Mouse (Mus musculus): ENCODE data around the gene Lamtor3. TPM values are rescaled to one million over a fixed set of nuclear protein-coding genes. Genes with fewer than 3 reads are reported as not detected.
A peak's percentile ranks its signal among the peaks of the same experiment; 100 is the strongest.

The Lamtor3 gene
- 118 and 125 TPM in 2 replicates for polyA plus RNA-seq (2015; fragmentation: Nextera tagmentation; extraction: Ambion mirVana)

DNA sequence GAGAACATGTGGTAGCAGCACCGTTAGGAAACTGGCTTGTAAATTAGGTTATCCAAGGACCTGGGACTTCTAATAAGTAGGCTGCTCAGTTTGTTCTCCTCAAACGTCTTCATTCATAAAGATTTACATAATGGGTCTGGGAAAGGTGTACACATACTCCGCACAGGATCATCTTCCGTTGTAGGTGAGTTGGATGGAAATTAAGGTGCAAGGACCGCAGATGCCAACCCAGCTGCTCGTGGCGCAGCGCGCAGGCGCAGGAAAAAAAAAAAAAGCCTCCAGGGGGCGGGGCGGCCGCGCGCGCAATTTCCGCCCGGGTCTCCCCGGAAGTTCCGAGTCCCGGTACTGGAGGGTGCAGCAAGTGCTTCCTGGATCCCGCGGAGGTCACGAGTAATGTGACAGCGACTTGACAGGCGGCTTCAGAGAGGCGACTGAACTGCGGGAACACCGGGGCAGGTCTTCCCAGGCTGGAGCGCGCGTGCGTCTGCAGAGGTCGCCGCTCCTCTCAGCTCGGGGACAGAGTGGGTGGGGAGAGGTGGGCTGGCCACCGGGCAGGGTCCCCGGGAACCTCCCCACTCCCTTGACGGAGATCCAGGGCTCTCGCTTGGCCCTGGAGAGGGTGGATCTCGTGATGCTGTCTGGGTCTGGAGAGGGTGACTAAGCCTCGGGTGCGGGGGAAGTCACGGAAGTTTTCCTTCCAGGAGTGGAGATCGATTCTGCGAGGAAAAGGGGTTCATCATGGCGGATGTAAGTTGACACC is at the start of gene Lamtor3:
Lamtor3 (plus strand) TSS at position 335 of the 760 bp plus-strand sequence.
- peaks cover 12% of the 10 kb centered on the region for H3K4me1 ChIP-seq (ENCODE audit: insufficient read depth, low read length)
- peak within 1 kb of the TSS; percentile 78 for H3K4me2 ChIP-seq (replicated peaks; ENCODE audit: low read depth, low read length)
- peak within 1 kb of the TSS; percentile 84 for H3K9ac ChIP-seq (replicated peaks; ENCODE audit: low read length)
- H3K27ac ChIP-seq (ENCODE audit: low read length) = peak within 1 kb of the TSS; percentile 77
- H3K36me3 ChIP-seq (ENCODE audit: insufficient read depth, low read length) = peaks cover 4% of the 10 kb centered on the region; the same call in 1 of the 2 replicates
- H3K27me3 ChIP-seq (ENCODE audit: insufficient read depth, low read length) = no peaks in the 10 kb centered on the region
- ATAC-seq (ENCODE audit: low FRiP score, low TSS enrichment) = peak; percentile 93
- H3K9me3 ChIP-seq (ENCODE audit: low read length) = no peaks in the 10 kb centered on the region
- under 1% methylated on average over 47 of the region's 47 CpGs for whole genome bisulfite sequencing
- peak within 1 kb of the TSS; percentile 89 for H3K4me3 ChIP-seq (ENCODE audit: low read length)

DNA sequence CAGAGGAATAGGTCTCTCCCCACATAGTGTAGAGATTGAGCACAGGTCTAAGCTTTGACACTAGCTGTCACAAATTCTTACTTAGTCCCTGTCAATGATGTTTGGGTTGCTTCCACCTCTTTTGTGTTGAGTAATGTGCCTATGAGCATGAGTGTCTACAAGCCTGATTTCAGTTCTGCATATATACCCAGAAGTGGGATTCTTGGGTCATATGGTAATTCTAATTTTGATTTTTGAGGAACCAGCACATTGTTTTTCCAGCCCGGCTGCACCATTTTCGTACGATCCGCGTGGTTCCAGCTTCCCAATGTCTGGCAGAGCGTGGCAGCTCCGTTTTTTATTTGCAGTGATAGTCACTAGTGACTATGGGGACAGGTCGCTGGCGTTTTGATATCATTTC is 48.9 kb upstream of the Lamtor3 start:
- WGBS = 90% methylated on average over 9 of the region's 9 CpGs
- H3K4me1 ChIP-seq (ENCODE audit: insufficient read depth, low read length) = peaks cover 14% of the 10 kb centered on the region
- no peaks in the 10 kb centered on the region for H3K27me3 ChIP-seq (ENCODE audit: insufficient read depth, low read length)
- ATAC-seq (ENCODE audit: low FRiP score, low TSS enrichment) = no peak
- H3K9me3 ChIP-seq (ENCODE audit: low read length) = no peaks in the 10 kb centered on the region
- H3K9ac ChIP-seq (replicated peaks; ENCODE audit: low read length) = no peak overlapping the region
- H3K27ac ChIP-seq (ENCODE audit: low read length) = no peak overlapping the region
- H3K4me3 ChIP-seq (ENCODE audit: low read length) = no peak overlapping the region
- no peak overlapping the region for H3K4me2 ChIP-seq (replicated peaks; ENCODE audit: low read depth, low read length)
- peaks cover 3% of the 10 kb centered on the region; the same call in 1 of the 2 replicates for H3K36me3 ChIP-seq (ENCODE audit: insufficient read depth, low read length)

GRCm38 (mm10) chr3:137879313-137879712 is 39.0 kb upstream of the Lamtor3 start:
- Histone ChIP-seq H3K4me2 (replicated peaks; ENCODE audit: low read depth, low read length) (no peak overlapping the region), H3K4me1 (ENCODE audit: insufficient read depth, low read length) (no peaks in the 10 kb centered on the region), H3K27ac (ENCODE audit: low read length) (no peak overlapping the region), H3K36me3 (ENCODE audit: insufficient read depth, low read length) (peaks cover 10% of the 10 kb centered on the region; the same call in 1 of the 2 replicates), H3K9me3 (ENCODE audit: low read length) (no peaks in the 10 kb centered on the region), H3K4me3 (ENCODE audit: low read length) (no peak overlapping the region), H3K9ac (replicated peaks; ENCODE audit: low read length) (no peak overlapping the region), H3K27me3 (ENCODE audit: insufficient read depth, low read length) (no peaks in the 10 kb centered on the region)
- WGBS = 85% methylated on average over 3 of the region's 3 CpGs
- no peak for ATAC-seq (ENCODE audit: low FRiP score, low TSS enrichment)

DNA sequence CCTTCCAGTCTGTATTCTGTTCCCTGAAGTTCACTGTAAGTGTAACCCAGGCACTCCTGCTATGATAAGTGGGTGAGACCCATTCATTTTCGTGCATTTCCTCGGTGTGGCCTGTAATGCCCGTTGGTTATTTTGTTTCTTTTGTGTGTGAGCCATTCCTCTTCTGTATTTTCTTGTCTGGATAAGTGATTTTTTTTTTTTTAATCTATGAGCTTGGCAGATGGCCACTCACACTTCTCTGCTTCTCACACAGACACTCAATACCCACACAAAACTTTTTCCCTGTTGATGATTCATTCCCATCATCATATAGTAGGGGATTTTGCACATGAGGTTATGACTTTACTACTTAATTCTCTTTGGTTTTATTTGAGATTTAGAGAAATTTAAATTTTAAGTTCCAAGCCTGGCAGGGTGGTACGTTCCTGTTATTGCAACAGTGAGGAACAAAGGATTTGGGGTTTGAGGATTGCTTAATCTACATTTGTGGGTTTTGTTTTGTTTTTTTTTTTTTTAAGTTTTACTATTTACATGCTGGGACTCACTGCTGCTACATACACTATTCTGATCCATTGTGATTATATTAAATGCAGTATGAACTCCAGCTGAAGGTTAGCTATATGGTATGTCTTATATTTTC is 38.1 kb upstream of the Lamtor3 start:
- Histone ChIP-seq H3K27me3 (ENCODE audit: insufficient read depth, low read length) (no peaks in the 10 kb centered on the region), H3K36me3 (ENCODE audit: insufficient read depth, low read length) (peaks cover 10% of the 10 kb centered on the region; the same call in 1 of the 2 replicates), H3K4me3 (ENCODE audit: low read length) (no peak overlapping the region), H3K4me2 (replicated peaks; ENCODE audit: low read depth, low read length) (no peak overlapping the region), H3K9me3 (ENCODE audit: low read length) (no peaks in the 10 kb centered on the region), H3K4me1 (ENCODE audit: insufficient read depth, low read length) (no peaks in the 10 kb centered on the region), H3K27ac (ENCODE audit: low read length) (no peak overlapping the region), H3K9ac (replicated peaks; ENCODE audit: low read length) (no peak overlapping the region)
- 84% methylated on average over 4 of the region's 4 CpGs for WGBS
- no peak for ATAC-seq (ENCODE audit: low FRiP score, low TSS enrichment)

DNA sequence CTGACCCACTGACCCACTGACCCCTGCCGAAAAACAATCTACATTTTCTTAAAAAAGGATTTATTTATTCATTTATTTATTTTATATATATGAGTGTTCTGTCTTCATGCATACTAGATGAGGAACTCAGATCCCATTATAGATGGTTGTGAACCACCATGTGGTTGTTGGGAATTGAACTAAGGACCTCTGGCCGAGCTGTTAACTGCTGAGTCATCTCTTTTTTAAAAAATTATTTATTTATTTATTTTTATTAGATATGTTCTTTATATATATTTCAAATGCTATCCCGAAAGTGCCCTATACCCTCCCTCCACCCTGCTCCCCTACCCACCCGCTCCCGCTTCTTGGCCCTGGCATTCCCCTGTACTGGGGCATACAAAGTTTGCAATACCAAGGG is 37.2 kb upstream of the Lamtor3 start:
- Histone ChIP-seq H3K27ac (ENCODE audit: low read length) (no peak overlapping the region), H3K27me3 (ENCODE audit: insufficient read depth, low read length) (no peaks in the 10 kb centered on the region), H3K4me2 (replicated peaks; ENCODE audit: low read depth, low read length) (no peak overlapping the region), H3K9me3 (ENCODE audit: low read length) (no peaks in the 10 kb centered on the region), H3K9ac (replicated peaks; ENCODE audit: low read length) (no peak overlapping the region), H3K36me3 (ENCODE audit: insufficient read depth, low read length) (peaks cover 10% of the 10 kb centered on the region; the same call in 1 of the 2 replicates), H3K4me1 (ENCODE audit: insufficient read depth, low read length) (no peaks in the 10 kb centered on the region), H3K4me3 (ENCODE audit: low read length) (no peak overlapping the region)
- whole genome bisulfite sequencing = 90% methylated on average over 5 of the region's 5 CpGs
- ATAC-seq (ENCODE audit: low FRiP score, low TSS enrichment) = no peak

- no peak overlapping the region for H3K4me3 ChIP-seq (ENCODE audit: low read length)
- H3K4me1 ChIP-seq (ENCODE audit: insufficient read depth, low read length) = no peaks in the 10 kb centered on the region
- WGBS = 82% methylated on average over 7 of the region's 7 CpGs
- H3K36me3 ChIP-seq (ENCODE audit: insufficient read depth, low read length) = peaks cover 18% of the 10 kb centered on the region
- H3K27ac ChIP-seq (ENCODE audit: low read length) = no peak overlapping the region
- ATAC-seq (ENCODE audit: low FRiP score, low TSS enrichment) = no peak
- H3K9me3 ChIP-seq (ENCODE audit: low read length) = no peaks in the 10 kb centered on the region; the same call in 1 of the 2 replicates
- no peak overlapping the region for H3K9ac ChIP-seq (replicated peaks; ENCODE audit: low read length)
- no peak overlapping the region for H3K4me2 ChIP-seq (replicated peaks; ENCODE audit: low read depth, low read length)
- H3K27me3 ChIP-seq (ENCODE audit: insufficient read depth, low read length) = no peaks in the 10 kb centered on the region
Measured at GRCm38 (mm10) chr3:137887961-137888360, 30.3 kb upstream of the Lamtor3 start.

- no peak overlapping the region for H3K27ac ChIP-seq (ENCODE audit: low read length)
- H3K27me3 ChIP-seq (ENCODE audit: insufficient read depth, low read length) = no peaks in the 10 kb centered on the region
- H3K36me3 ChIP-seq (ENCODE audit: insufficient read depth, low read length) = peaks cover 33% of the 10 kb centered on the region
- no peak for ATAC-seq (ENCODE audit: low FRiP score, low TSS enrichment)
- no peaks in the 10 kb centered on the region for H3K4me1 ChIP-seq (ENCODE audit: insufficient read depth, low read length)
- H3K9ac ChIP-seq (replicated peaks; ENCODE audit: low read length) = no peak overlapping the region
- no peak overlapping the region for H3K4me2 ChIP-seq (replicated peaks; ENCODE audit: low read depth, low read length)
- no peak overlapping the region for H3K4me3 ChIP-seq (ENCODE audit: low read length)
- no peaks in the 10 kb centered on the region; the same call in 1 of the 2 replicates for H3K9me3 ChIP-seq (ENCODE audit: low read length)
- WGBS = 83% methylated on average over 3 of the region's 3 CpGs
Measured at GRCm38 (mm10) chr3:137891089-137891488, 27.2 kb upstream of the Lamtor3 start.

DNA sequence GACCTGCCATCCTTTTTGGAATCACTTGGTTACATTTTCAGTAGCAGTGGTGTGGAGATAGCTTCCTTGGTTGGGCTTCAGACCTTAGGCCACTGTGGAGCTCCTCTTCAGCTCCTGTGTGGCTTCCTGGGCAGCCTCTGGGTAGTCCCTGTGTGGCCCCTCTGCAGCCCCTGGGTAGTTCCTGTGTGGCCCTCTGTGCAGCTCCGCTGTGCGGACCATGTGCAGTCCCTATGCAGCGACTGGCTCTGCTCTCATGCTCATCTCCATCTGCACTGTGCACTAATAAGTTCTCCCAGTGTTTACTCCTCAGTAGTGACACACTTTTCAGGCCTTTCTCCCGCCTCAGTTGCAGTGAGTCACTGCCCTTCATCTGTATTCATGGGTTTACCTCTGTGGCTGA is 26.2 kb upstream of the Lamtor3 start:
- Histone ChIP-seq H3K4me1 (ENCODE audit: insufficient read depth, low read length) (no peaks in the 10 kb centered on the region), H3K27ac (ENCODE audit: low read length) (no peak overlapping the region), H3K4me3 (ENCODE audit: low read length) (no peak overlapping the region), H3K4me2 (replicated peaks; ENCODE audit: low read depth, low read length) (no peak overlapping the region), H3K36me3 (ENCODE audit: insufficient read depth, low read length) (peaks cover 33% of the 10 kb centered on the region), H3K9me3 (ENCODE audit: low read length) (no peaks in the 10 kb centered on the region; the same call in 1 of the 2 replicates), H3K27me3 (ENCODE audit: insufficient read depth, low read length) (no peaks in the 10 kb centered on the region), H3K9ac (replicated peaks; ENCODE audit: low read length) (no peak overlapping the region)
- no peak for ATAC-seq (ENCODE audit: low FRiP score, low TSS enrichment)
- WGBS = 95% methylated on average over 4 of the region's 4 CpGs

- H3K36me3 ChIP-seq (ENCODE audit: insufficient read depth, low read length) = peaks cover 38% of the 10 kb centered on the region
- no peak overlapping the region for H3K9ac ChIP-seq (replicated peaks; ENCODE audit: low read length)
- no peaks in the 10 kb centered on the region; the same call in 1 of the 2 replicates for H3K9me3 ChIP-seq (ENCODE audit: low read length)
- H3K27ac ChIP-seq (ENCODE audit: low read length) = no peak overlapping the region
- no peak overlapping the region for H3K4me2 ChIP-seq (replicated peaks; ENCODE audit: low read depth, low read length)
- no peaks in the 10 kb centered on the region for H3K27me3 ChIP-seq (ENCODE audit: insufficient read depth, low read length)
- 92% methylated on average over 4 of the region's 4 CpGs for WGBS
- no peak overlapping the region for H3K4me3 ChIP-seq (ENCODE audit: low read length)
- no peak for ATAC-seq (ENCODE audit: low FRiP score, low TSS enrichment)
- no peaks in the 10 kb centered on the region for H3K4me1 ChIP-seq (ENCODE audit: insufficient read depth, low read length)
Measured at GRCm38 (mm10) chr3:137893789-137894188, 24.5 kb upstream of the Lamtor3 start.

- no peaks in the 10 kb centered on the region for H3K4me1 ChIP-seq (ENCODE audit: insufficient read depth, low read length)
- H3K4me2 ChIP-seq (replicated peaks; ENCODE audit: low read depth, low read length) = no peak overlapping the region
- H3K9me3 ChIP-seq (ENCODE audit: low read length) = no peaks in the 10 kb centered on the region
- H3K27ac ChIP-seq (ENCODE audit: low read length) = no peak overlapping the region
- peaks cover 33% of the 10 kb centered on the region for H3K36me3 ChIP-seq (ENCODE audit: insufficient read depth, low read length)
- whole genome bisulfite sequencing = 94% methylated on average over 3 of the region's 3 CpGs
- no peak for ATAC-seq (ENCODE audit: low FRiP score, low TSS enrichment)
- H3K27me3 ChIP-seq (ENCODE audit: insufficient read depth, low read length) = no peaks in the 10 kb centered on the region
- H3K9ac ChIP-seq (replicated peaks; ENCODE audit: low read length) = no peak overlapping the region
- H3K4me3 ChIP-seq (ENCODE audit: low read length) = no peak overlapping the region
Measured at GRCm38 (mm10) chr3:137895196-137895595, 23.1 kb upstream of the Lamtor3 start.
